Mouse (Mus musculus) myocyte (in vitro differentiated cells): ENCODE results near the gene Postn. TPM values are rescaled to one million over a fixed set of nuclear protein-coding genes. Genes with fewer than 3 reads are reported as not detected.

Source experiments
- polyA plus RNA-seq: library from polyadenylated mRNA; unstranded; fragments of >200 nt; fragmentation: generic; extraction: Trizol; gene quantifications from one replicate; pipeline ENCODE4 v1.2.1, GENCODE M21; 2012; ENCODE audit warnings: missing spikeins

Gene Postn
- polyA plus RNA-seq, 1 experiment, result 6.5 TPM

Other genes starting within 250 kb of the Postn start
- gene Trpc4, start 205.1 kb upstream of the Postn start, polyA plus RNA-seq, result not detected